10 mouse cellular contexts compared by ENCODE assay signal in genomic region chrX:122021749-122022148, GRCm38 (mm10).
DNase-seq lines count a peak whose midpoint lies in the region; ATAC-seq and TF ChIP-seq lines count a peak whose summit lies in the region.
"Had no signal": no experiment of that assay in that cellular context is flagged by ENCODE, and none has a peak within 500 bp of the region (broad histone marks: within the 10 kb centered on the region; RNA-seq: fewer than 3 reads in every experiment).

No protein-coding gene starts in this region.

- no peak overlapping the region for H3K27ac ChIP-seq in heart, postnatal 0 days (ENCODE audit: low read depth)
- H3K27ac ChIP-seq in midbrain, embryonic 11.5 days (ENCODE audit: low read depth, low read length): no peak overlapping the region
- H3K27ac ChIP-seq in midbrain, embryonic 10.5 days (replicated peaks): no peak overlapping the region
- H3K27ac ChIP-seq: embryonic facial prominence, embryonic 13.5 days had no signal

- ATAC-seq in heart, postnatal 0 days (ENCODE audit: insufficient read depth, low read depth): no peak
- no peak for ATAC-seq in midbrain, embryonic 11.5 days (ENCODE audit: low FRiP score)
- no peak for ATAC-seq in monocyte, adult 5-6 weeks (replicated peaks; ENCODE audit: insufficient number of reproducible peaks, low FRiP score, low TSS enrichment, poor library complexity, severe bottlenecking)
- ATAC-seq: CD4-positive, CD25-positive, alpha-beta regulatory T cell, adult 4 months had no signal

- TF ChIP-seq EP300 in heart, postnatal 0 days (IDR thresholded peaks at IDR 0.05; ENCODE audit: low read depth): no peak

- H3K4me3 ChIP-seq in heart, postnatal 0 days (ENCODE audit: low read depth, low read length): no peak overlapping the region
- no peak overlapping the region for H3K4me3 ChIP-seq in midbrain, embryonic 11.5 days (ENCODE audit: low read depth, low read length)
- H3K4me3 ChIP-seq in midbrain, embryonic 10.5 days: no peak overlapping the region
- H3K4me3 ChIP-seq: embryonic facial prominence, embryonic 13.5 days had no signal

- H3K4me1 ChIP-seq in heart, postnatal 0 days (ENCODE audit: control insufficient read depth, insufficient read depth): no peaks in the 10 kb centered on the region
- no peaks in the 10 kb centered on the region for H3K4me1 ChIP-seq in midbrain, embryonic 11.5 days (ENCODE audit: control insufficient read depth, insufficient read depth, low read length)
- H3K4me1 ChIP-seq in midbrain, embryonic 10.5 days: no peaks in the 10 kb centered on the region
- H3K4me1 ChIP-seq: embryonic facial prominence, embryonic 13.5 days had no signal

- H3K27me3 ChIP-seq in heart, postnatal 0 days (ENCODE audit: control insufficient read depth, insufficient read depth, low read length): no peaks in the 10 kb centered on the region
- no peaks in the 10 kb centered on the region for H3K27me3 ChIP-seq in midbrain, embryonic 11.5 days (ENCODE audit: control insufficient read depth, insufficient read depth, low read length)
- H3K27me3 ChIP-seq in midbrain, embryonic 10.5 days (ENCODE audit: low read depth, poor library complexity, severe bottlenecking): no peaks in the 10 kb centered on the region
- H3K27me3 ChIP-seq: embryonic facial prominence, embryonic 13.5 days had no signal

- no peaks in the 10 kb centered on the region for H3K9me3 ChIP-seq in heart, postnatal 0 days (replicated peaks; ENCODE audit: control insufficient read depth, low read length)
- H3K9me3 ChIP-seq in midbrain, embryonic 11.5 days (ENCODE audit: control insufficient read depth, low read length): no peaks in the 10 kb centered on the region
- no peaks in the 10 kb centered on the region for H3K9me3 ChIP-seq in midbrain, embryonic 10.5 days (replicated peaks)
- H3K9me3 ChIP-seq: embryonic facial prominence, embryonic 13.5 days had no signal

- no peak overlapping the region for H3K4me2 ChIP-seq in heart, postnatal 0 days (ENCODE audit: low read depth, low read length)
- H3K4me2 ChIP-seq in midbrain, embryonic 11.5 days: no peak overlapping the region
- H3K4me2 ChIP-seq: embryonic facial prominence, embryonic 13.5 days had no signal

- H3K36me3 ChIP-seq in heart, postnatal 0 days (replicated peaks; ENCODE audit: control insufficient read depth, insufficient read depth, low read length): no peaks in the 10 kb centered on the region
- no peaks in the 10 kb centered on the region for H3K36me3 ChIP-seq in midbrain, embryonic 11.5 days (ENCODE audit: control insufficient read depth, insufficient read depth, low read length)
- no peaks in the 10 kb centered on the region for H3K36me3 ChIP-seq in midbrain, embryonic 10.5 days
- H3K36me3 ChIP-seq: embryonic facial prominence, embryonic 13.5 days had no signal

- DNase-seq in heart, postnatal 0 days (ENCODE audit: low spot score): peak; percentile 5
- DNase-seq in heart, adult 18-20 months: no peak
- peak; percentile 86 for DNase-seq in midbrain, embryonic 11.5 days (ENCODE audit: low spot score, missing footprints)
- DNase-seq in midbrain, embryonic 10.5 days (ENCODE audit: low spot score): no peak
- peak; percentile 41 for DNase-seq in brain, embryonic 14.5 days (ENCODE audit: low read depth)
- peak; percentile 22 for DNase-seq in retina, postnatal 1 day
- DNase-seq in T-cell, adult 2 months (ENCODE audit: low spot score): no peak

- H3K9ac ChIP-seq in heart, postnatal 0 days (replicated peaks; ENCODE audit: low read depth, low read length): no peak overlapping the region
- H3K9ac ChIP-seq in midbrain, embryonic 11.5 days (ENCODE audit: low read length): no peak overlapping the region
- H3K9ac ChIP-seq: embryonic facial prominence, embryonic 13.5 days had no signal

- TF ChIP-seq POLR2A in brain, embryonic 14.5 days (IDR thresholded peaks at IDR 0.05; ENCODE audit: borderline replicate concordance, extremely low read depth, insufficient read depth, insufficient read length, poor library complexity, severe bottlenecking): no peak

- peak; percentile 39 for TF ChIP-seq CTCF in heart, postnatal 0 days (IDR thresholded peaks at IDR 0.05; ENCODE audit: low read depth)
- TF ChIP-seq CTCF in brain, embryonic 14.5 days (IDR thresholded peaks at IDR 0.05; ENCODE audit: borderline replicate concordance, extremely low read depth, insufficient read depth, insufficient read length): peak; percentile 23; the same call in 1 of the 2 replicates

- 25% methylated on average over 1 of the region's 1 CpGs for WGBS in heart, postnatal 0 days
- 59% methylated on average over 1 of the region's 1 CpGs for WGBS in midbrain, embryonic 11.5 days
- WGBS in midbrain, embryonic 10.5 days: 74% methylated on average over 1 of the region's 1 CpGs

Comparison
In these comparisons a context has a peak if more than half of its experiments do, and no peak if none do; other contexts are left out.
1. DNase-seq: peak in heart, postnatal 0 days (single experiment), midbrain, embryonic 11.5 days (single experiment), brain, embryonic 14.5 days (single experiment) and retina, postnatal 1 day (single experiment); none in heart, adult 18-20 months (0 of 2), midbrain, embryonic 10.5 days (single experiment) and T-cell, adult 2 months (single experiment).